Comparison of ENCODE assay signal across 11 mouse cellular contexts in the genomic region with DNA sequence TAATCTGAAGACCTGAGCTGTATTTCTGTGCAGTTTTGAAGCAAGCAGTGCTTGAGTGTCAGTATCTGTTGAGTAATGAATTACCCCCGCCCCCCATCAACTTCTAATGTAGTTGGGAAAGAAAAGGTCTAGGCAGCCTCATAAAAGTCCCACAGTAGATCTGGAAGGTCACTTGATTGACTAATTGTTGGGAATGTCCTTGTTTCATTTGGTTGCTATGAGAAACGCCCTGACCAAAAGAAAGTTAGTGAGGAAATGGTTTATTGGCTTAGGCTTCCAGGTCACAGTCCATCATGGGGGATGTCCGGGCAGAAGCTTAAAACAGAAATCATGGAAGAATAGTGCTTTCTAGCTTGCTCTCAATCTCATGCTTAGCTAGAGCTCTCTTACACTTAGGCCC.
"Had no signal": no experiment of that assay in that cellular context is flagged by ENCODE, and none has a peak within 500 bp of the region (broad histone marks: within the 10 kb centered on the region; RNA-seq: fewer than 3 reads in every experiment).

No protein-coding gene starts in this region.

- H3K4me3 ChIP-seq: kidney, embryonic 15.5 days; limb, embryonic 13.5 days; liver, embryonic 13.5 days; midbrain, embryonic 12.5 days; neural tube, embryonic 13.5 days had no signal

- H3K4me1 ChIP-seq: limb, embryonic 13.5 days; liver, embryonic 13.5 days; midbrain, embryonic 12.5 days; neural tube, embryonic 13.5 days had no signal

- H3K27me3 ChIP-seq: kidney, embryonic 15.5 days; limb, embryonic 13.5 days; liver, embryonic 13.5 days; midbrain, embryonic 12.5 days; neural tube, embryonic 13.5 days had no signal

- ATAC-seq: midbrain, embryonic 16.5 days had no signal

- DNase-seq: kidney, postnatal 14 days; left cerebral cortex, postnatal 4 days; liver, embryonic 13.5 days; lung, adult 18-20 months; right cerebral cortex, postnatal 14 days; thymus, postnatal 36 days had no signal

- H3K27ac ChIP-seq: kidney, embryonic 15.5 days; limb, embryonic 13.5 days; liver, embryonic 13.5 days; midbrain, embryonic 12.5 days; neural tube, embryonic 13.5 days had no signal

- H3K9ac ChIP-seq: kidney, embryonic 15.5 days; limb, embryonic 13.5 days; liver, embryonic 13.5 days; midbrain, embryonic 12.5 days; neural tube, embryonic 13.5 days had no signal

- H3K9me3 ChIP-seq: kidney, embryonic 15.5 days; limb, embryonic 13.5 days; liver, embryonic 13.5 days; midbrain, embryonic 12.5 days; neural tube, embryonic 13.5 days had no signal

- H3K4me2 ChIP-seq: kidney, embryonic 15.5 days; limb, embryonic 13.5 days; liver, embryonic 13.5 days; midbrain, embryonic 12.5 days; neural tube, embryonic 13.5 days had no signal

- H3K36me3 ChIP-seq: kidney, embryonic 15.5 days; limb, embryonic 13.5 days; liver, embryonic 13.5 days; midbrain, embryonic 12.5 days; neural tube, embryonic 13.5 days had no signal
